Mouse (Mus musculus): ENCODE measurements around the gene Ankrd49. TPM values are rescaled to one million over a fixed set of nuclear protein-coding genes. Genes with fewer than 3 reads are reported as not detected.

Ankrd49 gene
- polyA plus RNA-seq, 1 experiment = 12.7 TPM

DNA sequence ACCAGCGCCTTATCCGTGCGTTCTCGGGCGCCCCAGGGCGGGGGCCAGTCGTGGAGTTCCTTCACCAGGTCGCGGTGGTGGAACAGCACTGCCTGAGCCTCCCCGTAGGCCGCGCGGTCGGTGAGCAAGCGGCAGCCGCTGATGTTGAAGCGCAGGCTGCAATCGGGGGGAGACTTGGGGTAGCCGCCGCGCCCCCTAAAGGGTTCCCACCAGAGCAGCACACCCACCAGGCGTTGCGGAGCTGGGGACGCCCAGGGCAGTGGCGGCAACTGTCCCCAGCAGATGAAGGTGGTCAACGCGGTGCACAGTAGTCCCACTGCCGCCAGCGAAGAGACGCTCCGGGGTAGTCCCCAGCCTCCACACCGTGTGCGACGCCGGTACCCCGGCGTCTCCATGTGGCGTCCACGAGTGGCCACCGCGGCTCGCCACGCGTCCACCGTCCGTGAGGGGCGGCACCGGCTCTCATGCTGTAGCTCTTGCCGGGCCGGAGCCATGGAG is 33.1 kb downstream of the Ankrd49 start:
- Histone ChIP-seq H3K4me3 (ENCODE audit: insufficient read depth, low read length) (peak overlapping the region; percentile 67), H3K27ac (ENCODE audit: insufficient read depth, low read depth, low read length) (no peak overlapping the region), H3K4me1 (ENCODE audit: control insufficient read depth, insufficient read depth, low read length) (peaks cover 3% of the 10 kb centered on the region)
- TF ChIP-seq POLR2A (IDR thresholded peaks at IDR 0.05; ENCODE audit: borderline replicate concordance, low read depth, low read length) (no peak), CTCF (IDR thresholded peaks at IDR 0.05; ENCODE audit: low read depth, low read length) (no peak)

DNA sequence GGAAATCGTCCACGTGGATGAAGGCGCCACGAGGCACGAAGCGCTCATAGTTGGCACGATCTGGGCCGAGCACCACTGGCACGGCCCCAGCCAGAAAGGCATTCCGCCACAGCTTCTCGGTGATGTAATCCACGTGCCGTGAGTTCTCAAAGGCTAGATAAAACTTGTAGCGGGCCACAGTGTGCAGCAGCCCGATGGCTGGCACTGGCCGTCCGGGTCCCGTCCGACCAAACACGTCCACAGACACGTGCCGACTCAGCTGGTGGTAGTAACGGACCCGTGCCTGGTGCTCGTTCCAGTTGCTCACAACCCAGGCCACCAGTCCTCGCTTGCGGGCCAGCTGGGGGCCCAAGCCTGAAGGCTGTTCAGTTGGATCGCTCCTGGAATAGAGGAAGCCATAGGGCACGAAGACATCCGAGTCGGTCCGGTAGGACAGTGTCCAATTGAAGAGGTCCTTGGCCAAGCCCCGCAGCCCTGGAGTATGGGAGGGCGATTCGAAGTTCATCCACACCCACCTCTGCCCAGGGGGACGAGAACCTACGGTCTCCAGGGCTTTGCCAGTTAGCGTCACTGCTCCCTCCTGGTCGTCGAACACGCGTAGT is 33.7 kb downstream of the Ankrd49 start:
- Histone ChIP-seq H3K27ac (ENCODE audit: insufficient read depth, low read depth, low read length) (no peak overlapping the region), H3K4me3 (ENCODE audit: insufficient read depth, low read length) (peak overlapping the region; percentile 67), H3K4me1 (ENCODE audit: control insufficient read depth, insufficient read depth, low read length) (peaks cover 4% of the 10 kb centered on the region)
- TF ChIP-seq POLR2A (IDR thresholded peaks at IDR 0.05; ENCODE audit: borderline replicate concordance, low read depth, low read length) = no peak
- no peak for TF ChIP-seq CTCF (IDR thresholded peaks at IDR 0.05; ENCODE audit: low read depth, low read length)

DNA sequence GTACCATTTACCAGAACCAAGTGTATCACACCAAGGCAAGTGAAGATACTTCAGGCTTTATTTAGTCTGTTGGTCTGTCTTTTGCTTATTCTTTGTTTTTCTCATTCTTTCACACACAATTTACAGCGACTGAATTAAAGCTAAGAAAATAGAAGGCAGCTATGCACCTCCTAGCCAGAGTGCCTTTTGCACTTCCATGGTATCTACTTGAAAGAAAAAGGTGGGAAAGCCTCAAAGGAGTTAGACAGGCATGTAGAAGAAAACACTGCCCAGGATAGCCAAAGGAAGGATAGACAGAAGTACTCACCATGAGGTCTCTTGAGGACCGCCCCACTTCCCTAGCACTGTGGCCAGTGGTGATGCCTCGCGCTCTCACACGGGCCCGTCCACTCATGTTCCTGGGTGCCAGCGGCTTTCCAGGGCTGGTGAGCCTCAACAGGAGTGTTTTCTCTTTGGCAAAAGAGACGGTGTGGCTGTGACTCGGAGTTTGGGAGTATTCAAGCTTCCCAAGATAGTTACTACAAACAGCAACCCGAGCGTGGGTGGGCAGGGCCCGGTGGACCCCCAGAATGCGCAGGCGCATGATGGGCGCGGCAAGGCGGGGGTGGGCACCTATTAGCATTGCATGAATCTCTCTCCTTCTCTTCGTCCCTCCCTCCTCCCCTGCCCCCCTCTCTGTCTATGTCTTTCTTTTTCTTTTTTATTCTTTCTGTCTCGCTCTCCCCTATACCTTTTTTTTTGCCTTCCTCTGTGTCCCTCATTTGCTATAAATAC is 44.3 kb downstream of the Ankrd49 start, which contains the start of gene Piwil4:
Gene Piwil4, minus strand, starts transcription at position 583 of the 774 bp plus-strand sequence.
- Histone ChIP-seq H3K4me1 (ENCODE audit: control insufficient read depth, insufficient read depth, low read length) (peaks cover 8% of the 10 kb centered on the region), H3K4me3 (ENCODE audit: insufficient read depth, low read length) (no peak within 1 kb of the TSS), H3K27ac (ENCODE audit: insufficient read depth, low read depth, low read length) (no peak within 1 kb of the TSS)
- TF ChIP-seq CTCF (IDR thresholded peaks at IDR 0.05; ENCODE audit: low read depth, low read length) (no peak), POLR2A (IDR thresholded peaks at IDR 0.05; ENCODE audit: borderline replicate concordance, low read depth, low read length) (no peak)

DNA sequence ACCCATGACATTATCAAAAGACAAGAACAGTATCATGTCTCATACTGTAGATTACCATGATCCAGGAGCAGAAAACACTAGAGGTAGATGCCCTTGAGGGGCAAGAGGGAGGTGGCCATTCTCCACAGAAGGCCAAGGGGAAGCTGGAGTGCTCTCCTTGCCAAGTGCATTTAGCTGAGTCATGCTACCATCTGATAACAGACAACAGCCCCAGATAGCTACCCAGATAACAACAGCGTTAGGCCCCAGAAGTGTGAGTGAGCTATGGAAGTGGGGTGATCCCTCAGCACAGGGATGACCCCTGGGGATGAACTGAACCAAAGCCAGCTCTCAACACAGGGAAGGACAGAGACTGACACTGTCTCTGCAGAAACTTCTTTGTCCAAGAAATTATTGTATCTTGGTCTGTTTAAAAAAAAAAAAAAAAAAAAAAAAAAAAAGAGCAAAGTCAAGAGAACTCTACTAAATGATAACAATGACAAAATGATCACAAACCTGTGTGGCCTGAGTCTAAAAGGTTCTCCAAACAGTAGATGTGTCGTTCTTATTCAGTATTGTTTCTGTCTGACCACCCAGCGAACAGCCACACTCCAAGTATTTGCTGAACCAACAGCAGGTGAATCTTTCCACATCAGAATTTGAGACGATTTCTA is 45.0 kb downstream of the Ankrd49 start:
- Histone ChIP-seq H3K27ac (ENCODE audit: insufficient read depth, low read depth, low read length) (no peak overlapping the region), H3K4me3 (ENCODE audit: insufficient read depth, low read length) (no peak overlapping the region), H3K4me1 (ENCODE audit: control insufficient read depth, insufficient read depth, low read length) (peaks cover 8% of the 10 kb centered on the region)
- TF ChIP-seq CTCF (IDR thresholded peaks at IDR 0.05; ENCODE audit: low read depth, low read length) = no peak
- TF ChIP-seq POLR2A (IDR thresholded peaks at IDR 0.05; ENCODE audit: borderline replicate concordance, low read depth, low read length) = no peak

DNA sequence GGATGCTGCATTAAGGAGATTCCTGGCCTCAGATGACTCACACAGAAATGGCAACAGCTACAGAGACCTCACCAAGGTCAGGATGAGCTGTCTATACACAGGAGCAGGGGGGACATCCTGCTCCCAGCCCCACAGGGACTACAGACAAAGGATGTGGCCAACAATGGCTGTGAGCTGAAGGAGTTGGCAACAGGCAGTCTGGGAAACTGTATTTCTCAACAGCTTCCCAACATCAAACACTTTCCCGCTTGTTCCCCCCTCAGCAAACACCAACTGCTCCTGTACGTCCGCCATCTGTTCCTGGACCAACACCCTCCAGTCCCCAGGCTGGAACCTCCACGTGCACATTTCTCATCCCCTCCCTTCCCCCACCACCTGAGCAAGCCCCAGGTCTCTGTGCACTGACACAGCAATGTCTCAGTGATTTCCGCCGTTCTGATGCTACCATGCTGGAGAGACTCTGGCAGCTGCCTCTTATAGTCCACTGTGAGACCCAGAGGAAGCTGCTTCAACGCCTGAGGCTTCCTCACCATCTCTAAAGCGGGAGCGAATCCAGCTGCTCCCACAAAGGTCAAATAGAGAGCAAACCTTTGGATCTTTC is 53.6 kb downstream of the Ankrd49 start:
- no peak overlapping the region for H3K27ac ChIP-seq (ENCODE audit: insufficient read depth, low read depth, low read length)
- no peak overlapping the region for H3K4me3 ChIP-seq (ENCODE audit: insufficient read depth, low read length)
- no peaks in the 10 kb centered on the region for H3K4me1 ChIP-seq (ENCODE audit: control insufficient read depth, insufficient read depth, low read length)
- no peak for TF ChIP-seq POLR2A (IDR thresholded peaks at IDR 0.05; ENCODE audit: borderline replicate concordance, low read depth, low read length)
- no peak for TF ChIP-seq CTCF (IDR thresholded peaks at IDR 0.05; ENCODE audit: low read depth, low read length)

Other genes with a start within 250 kb of the Ankrd49 start
- gene Amotl1, start 139.8 kb downstream of the Ankrd49 start, polyA plus RNA-seq (2012; ENCODE audit: insufficient read depth, insufficient read length, missing spikeins) = 0.37 and 0.46 TPM in 2 replicates
- not detected in 2 replicates for gene Piwil4, start 44.1 kb downstream of the Ankrd49 start, polyA plus RNA-seq (2012; ENCODE audit: insufficient read depth, insufficient read length, missing spikeins)
- 2.4 and 3.0 TPM in 2 replicates for gene Fut4, start 32.5 kb downstream of the Ankrd49 start, polyA plus RNA-seq (2012; ENCODE audit: insufficient read depth, insufficient read length, missing spikeins)
- gene 1700012B09Rik, start 13.8 kb downstream of the Ankrd49 start, polyA plus RNA-seq (2012; ENCODE audit: insufficient read depth, insufficient read length, missing spikeins) = not detected in 2 replicates
- gene Mre11a, start 202 bp downstream of the Ankrd49 start, polyA plus RNA-seq (2012; ENCODE audit: insufficient read depth, insufficient read length, missing spikeins) = 22.0 and 25.2 TPM in 2 replicates
- not detected in 2 replicates for gene Gpr83, start 75.4 kb upstream of the Ankrd49 start, polyA plus RNA-seq (2012; ENCODE audit: insufficient read depth, insufficient read length, missing spikeins)
- not detected in 2 replicates for gene Izumo1r, start 119.1 kb upstream of the Ankrd49 start, polyA plus RNA-seq (2012; ENCODE audit: insufficient read depth, insufficient read length, missing spikeins)